Mouse (Mus musculus) bone marrow, adult 2 months (tissue): ENCODE measurements around the gene Pde3a. TPM values are rescaled to one million over a fixed set of nuclear protein-coding genes. Genes with fewer than 3 reads are reported as not detected.

Experiments used
- H3K27ac ChIP-seq: fragments of 200-500 bp; 2 replicates; pipeline ENCODE4 v1.5.1; 2012; ENCODE audit warnings: low read depth, mild to moderate bottlenecking, control low read depth, inconsistent platforms, low read length; ENCODE audit not compliant: control insufficient read depth, poor library complexity, insufficient read depth
- H3K4me1 ChIP-seq: fragments of 200-500 bp; 2 replicates; pipeline ENCODE4 v1.6.1; 2011; ENCODE audit warnings: low read length; ENCODE audit not compliant: control insufficient read depth, insufficient read depth
- H3K4me3 ChIP-seq: fragments of 200-500 bp; replicated peaks from 2 replicates; pipeline ENCODE3; 2011; ENCODE audit warnings: mild to moderate bottlenecking, low read depth, low read length, control low read depth; ENCODE audit not compliant: control insufficient read depth
- CTCF ChIP-seq: fragments of 200-500 bp; IDR thresholded peaks from 2 replicates; pipeline ENCODE4 v1.5.1; 2011; ENCODE audit warnings: low read length, control low read depth; ENCODE audit not compliant: control insufficient read depth, insufficient read depth
- POLR2A ChIP-seq: fragments of 200-500 bp; IDR thresholded peaks from 2 replicates; pipeline ENCODE4 v1.6.1; 2011; ENCODE audit warnings: low read depth, mild to moderate bottlenecking, control low read depth, low read length, borderline replicate concordance; ENCODE audit not compliant: control insufficient read depth
- WGBS: fragments of 180-500 bp; shearing (Covaris S2); methylation state at CpG from one replicate; pipeline ENCODE4 v1.1.7; 2018; 5-methylcytosine and 5-hydroxymethylcytosine counted together
- polyA plus RNA-seq: library from polyadenylated mRNA; stranded (reverse); fragments of >200 nt; gene quantifications from 2 replicates; pipeline ENCODE4 v1.2.4, GENCODE M21; 2011; ENCODE audit warnings: low replicate concordance; ENCODE audit not compliant: missing spikeins, insufficient read depth, insufficient read length

Gene Pde3a
- polyA plus RNA-seq, 1 experiment: 3.1 TPM

- no peaks in the 10 kb centered on the region for H3K4me1 ChIP-seq
- no peak for TF ChIP-seq CTCF
- TF ChIP-seq POLR2A: no peak
- H3K27ac ChIP-seq: no peak overlapping the region
- H3K4me3 ChIP-seq: no peak overlapping the region
- WGBS: 78% methylated on average over 7 of the region's 7 CpGs
These were observed 155.6 kb downstream of the Pde3a start for GRCm38 (mm10) chr6:141404649-141405048.

- TF ChIP-seq POLR2A (no peak), CTCF (no peak)
- H3K27ac ChIP-seq: no peak overlapping the region
- no peak overlapping the region for H3K4me3 ChIP-seq
- H3K4me1 ChIP-seq: no peaks in the 10 kb centered on the region
- whole genome bisulfite sequencing: 61% methylated on average over 5 of the region's 5 CpGs
These were observed 156.4 kb downstream of the Pde3a start for GRCm38 (mm10) chr6:141405496-141405895.

GRCm38 (mm10) chr6:141408758-141409157 lies 159.7 kb downstream of the Pde3a start:
- no peaks in the 10 kb centered on the region for H3K4me1 ChIP-seq
- WGBS: 85% methylated on average over 4 of the region's 4 CpGs
- no peak for TF ChIP-seq CTCF
- no peak for TF ChIP-seq POLR2A
- no peak overlapping the region for H3K4me3 ChIP-seq
- H3K27ac ChIP-seq: no peak overlapping the region

GRCm38 (mm10) chr6:141410836-141411235 lies 161.8 kb downstream of the Pde3a start:
- no peak overlapping the region for H3K4me3 ChIP-seq
- 88% methylated on average over 5 of the region's 5 CpGs for WGBS
- H3K27ac ChIP-seq: no peak overlapping the region
- no peaks in the 10 kb centered on the region for H3K4me1 ChIP-seq
- no peak for TF ChIP-seq CTCF
- TF ChIP-seq POLR2A: no peak

GRCm38 (mm10) chr6:141425114-141425513 lies 176.0 kb downstream of the Pde3a start:
- WGBS: 84% methylated on average over 6 of the region's 6 CpGs
- Histone ChIP-seq H3K4me3 (no peak overlapping the region), H3K4me1 (no peaks in the 10 kb centered on the region), H3K27ac (no peak overlapping the region)
- TF ChIP-seq CTCF (no peak), POLR2A (no peak)

- Histone ChIP-seq H3K4me1 (no peaks in the 10 kb centered on the region), H3K27ac (no peak overlapping the region), H3K4me3 (no peak overlapping the region)
- TF ChIP-seq POLR2A: no peak
- no peak for TF ChIP-seq CTCF
- 73% methylated on average over 4 of the region's 4 CpGs for WGBS
These were observed 179.5 kb downstream of the Pde3a start for GRCm38 (mm10) chr6:141428587-141428986.

GRCm38 (mm10) chr6:141430134-141430533 lies 181.1 kb downstream of the Pde3a start:
- TF ChIP-seq CTCF: peak; percentile 39
- TF ChIP-seq POLR2A: no peak
- Histone ChIP-seq H3K4me1 (no peaks in the 10 kb centered on the region), H3K4me3 (no peak overlapping the region), H3K27ac (no peak overlapping the region)
- 89% methylated on average over 1 of the region's 1 CpGs for WGBS

- WGBS: 73% methylated on average over 13 of the region's 13 CpGs
- no peak for TF ChIP-seq CTCF
- no peak for TF ChIP-seq POLR2A
- Histone ChIP-seq H3K4me3 (no peak overlapping the region), H3K4me1 (no peaks in the 10 kb centered on the region), H3K27ac (no peak overlapping the region)
These were observed 183.4 kb downstream of the Pde3a start for GRCm38 (mm10) chr6:141432271-141432974.

GRCm38 (mm10) chr6:141433917-141434756 lies 185.1 kb downstream of the Pde3a start:
- Histone ChIP-seq H3K27ac (no peak overlapping the region), H3K4me3 (no peak overlapping the region), H3K4me1 (no peaks in the 10 kb centered on the region)
- 74% methylated on average over 10 of the region's 10 CpGs for WGBS
- TF ChIP-seq CTCF (no peak), POLR2A (no peak)
